Mouse (Mus musculus): ENCODE data around the gene Mdm2.
A peak's percentile ranks its signal among the peaks of the same experiment; 100 is the strongest.

The Mdm2 gene

GRCm38 (mm10) chr10:117655460-117655859 is 55.1 kb downstream of the Mdm2 start:
- DNase-seq (ENCODE audit: low spot score), result no peak

GRCm38 (mm10) chr10:117654576-117655123 is 55.9 kb downstream of the Mdm2 start:
- no peak for DNase-seq (ENCODE audit: low spot score)

- no peak for DNase-seq (ENCODE audit: low spot score)
These were observed 56.8 kb downstream of the Mdm2 start for GRCm38 (mm10) chr10:117653779-117654173.

GRCm38 (mm10) chr10:117652930-117653778 is 57.4 kb downstream of the Mdm2 start:
- DNase-seq (ENCODE audit: low spot score), result no peak

GRCm38 (mm10) chr10:117652378-117652774 is 58.2 kb downstream of the Mdm2 start:
- no peak for DNase-seq (ENCODE audit: low spot score)

- no peak for DNase-seq (ENCODE audit: low spot score)
These were observed 58.8 kb downstream of the Mdm2 start for GRCm38 (mm10) chr10:117651587-117652377.

- no peak for DNase-seq (ENCODE audit: low spot score)
These were observed 59.8 kb downstream of the Mdm2 start for GRCm38 (mm10) chr10:117650725-117651124.

- no peak for DNase-seq (ENCODE audit: low spot score)
These were observed 60.4 kb downstream of the Mdm2 start for GRCm38 (mm10) chr10:117650042-117650655.

- no peak for DNase-seq (ENCODE audit: low spot score)
These were observed 61.1 kb downstream of the Mdm2 start for GRCm38 (mm10) chr10:117649292-117650041.

- DNase-seq (ENCODE audit: low spot score), result no peak
These were observed 61.9 kb downstream of the Mdm2 start for GRCm38 (mm10) chr10:117648643-117649042.

GRCm38 (mm10) chr10:117647964-117648472 is 62.5 kb downstream of the Mdm2 start:
- DNase-seq (ENCODE audit: low spot score), result no peak

- peak; percentile 42 for DNase-seq (ENCODE audit: low spot score)
These were observed 63.4 kb downstream of the Mdm2 start for GRCm38 (mm10) chr10:117647158-117647505.

GRCm38 (mm10) chr10:117646482-117647157 is 63.9 kb downstream of the Mdm2 start:
- no peak for DNase-seq (ENCODE audit: low spot score)

- no peak for DNase-seq (ENCODE audit: low spot score)
These were observed 65.0 kb downstream of the Mdm2 start for GRCm38 (mm10) chr10:117645487-117645964.

- DNase-seq (ENCODE audit: low spot score), result no peak
These were observed 65.7 kb downstream of the Mdm2 start for GRCm38 (mm10) chr10:117644828-117645227.

GRCm38 (mm10) chr10:117644429-117644748 is 66.2 kb downstream of the Mdm2 start:
- no peak for DNase-seq (ENCODE audit: low spot score)

- no peak for DNase-seq (ENCODE audit: low spot score)
These were observed 66.7 kb downstream of the Mdm2 start for GRCm38 (mm10) chr10:117643711-117644428.

- no peak for DNase-seq (ENCODE audit: low spot score)
These were observed 67.3 kb downstream of the Mdm2 start for GRCm38 (mm10) chr10:117643302-117643701.

GRCm38 (mm10) chr10:117642491-117643262 is 67.9 kb downstream of the Mdm2 start:
- no peak for DNase-seq (ENCODE audit: low spot score)

GRCm38 (mm10) chr10:117642201-117642450 is 68.4 kb downstream of the Mdm2 start:
- no peak for DNase-seq (ENCODE audit: low spot score)
